ENCODE assay signal across 8 mouse cellular contexts in the genomic region with DNA sequence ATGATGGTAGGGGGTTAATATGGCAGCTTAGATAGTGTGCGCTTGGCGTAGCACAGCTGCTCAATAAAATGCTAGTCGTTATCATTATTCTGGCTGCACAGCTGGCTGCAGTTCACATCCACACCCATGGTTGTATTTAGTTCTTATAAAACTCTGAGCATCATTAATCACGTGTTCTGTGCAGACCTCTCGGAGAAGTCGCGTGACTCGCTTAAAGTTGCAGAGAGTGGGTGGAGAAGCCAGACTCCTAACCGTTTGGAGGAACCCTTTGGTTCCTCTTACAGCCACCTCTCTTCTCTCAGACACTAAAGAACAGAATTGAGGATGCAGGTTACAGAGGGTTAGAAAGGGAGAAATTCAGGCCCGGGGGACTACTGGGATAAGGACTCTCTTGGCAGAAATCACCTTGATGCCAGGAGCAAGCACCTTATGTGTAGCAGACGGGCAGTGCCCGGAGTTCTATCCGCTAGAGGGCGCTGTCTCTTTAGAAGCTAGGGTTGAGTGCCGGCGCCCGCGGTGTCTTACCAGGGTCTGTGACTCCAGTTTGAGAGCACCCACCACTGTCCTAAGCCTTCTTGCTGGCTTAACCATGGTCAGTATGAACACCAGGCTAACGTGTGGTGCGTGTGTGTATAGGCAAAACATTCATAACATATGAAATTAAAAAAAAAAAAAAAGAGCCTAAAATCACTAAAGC. TPM values are rescaled to one million over a fixed set of nuclear protein-coding genes. Genes with fewer than 3 reads are reported as not detected.
DNase-seq lines count a peak whose midpoint lies in the region; ATAC-seq lines count a peak whose summit lies in the region.

No protein-coding gene starts in this region.

- H3K4me2 ChIP-seq in hindbrain, embryonic 15.5 days, result peak overlapping the region; percentile 30; the same call in 1 of the 2 replicates

- H3K9ac ChIP-seq in hindbrain, embryonic 15.5 days, result no peak overlapping the region

- no peaks in the 10 kb centered on the region for H3K9me3 ChIP-seq in hindbrain, embryonic 15.5 days

- no peaks in the 10 kb centered on the region for H3K36me3 ChIP-seq in hindbrain, embryonic 15.5 days

- ATAC-seq in hindbrain, embryonic 15.5 days (ENCODE audit: low FRiP score, low read depth), result no peak

- H3K27me3 ChIP-seq in hindbrain, embryonic 15.5 days, result no peaks in the 10 kb centered on the region

- no peak overlapping the region for H3K4me3 ChIP-seq in hindbrain, embryonic 15.5 days

- H3K27ac ChIP-seq in hindbrain, embryonic 15.5 days (replicated peaks), result no peak overlapping the region

- WGBS in hindbrain, embryonic 15.5 days, result 41% methylated on average over 20 of the region's 20 CpGs

- H3K4me1 ChIP-seq in hindbrain, embryonic 15.5 days (replicated peaks), result no peaks in the 10 kb centered on the region

- peak; percentile 90 for DNase-seq in MEL-GATA-1-ER (ENCODE audit: extremely low read depth, low read depth)
- peak; percentile 75 to 76 for DNase-seq in cerebellum, adult 18-20 months
- DNase-seq in frontal cortex, postnatal 25 days (ENCODE audit: low spot score in 2 of 2), result peak; percentile 72 to 77
- peak; percentile 68 to 69 for DNase-seq in layer of hippocampus, postnatal 36 days
- peak; percentile 70 to 86 for DNase-seq in lung, postnatal 4 days
- peak; percentile 83 to 84 for DNase-seq in right cerebral cortex, adult 2 months (ENCODE audit: low spot score in 2 of 2)
- peak; percentile 51 for DNase-seq in urinary bladder, postnatal 10 days (ENCODE audit: low spot score)

RNA-seq across cellular contexts. Expression of a gene that starts 16.5 kb away (rescaled TPM):
- polyA plus RNA-seq in hindbrain, embryonic 15.5 days (2015; fragmentation: Nextera tagmentation; extraction: Ambion mirVana), result 0.16 TPM in 1 of 2 replicates, not detected in the other
- total RNA-seq in layer of hippocampus, postnatal 36 days (2021), result under 1 TPM in 1 of 2 experiments, not detected in 1; 0.15 TPM

RNA-seq across cellular contexts. Expression of a gene that starts 16.6 kb away (rescaled TPM):
- polyA plus RNA-seq in hindbrain, embryonic 15.5 days (2015; fragmentation: Nextera tagmentation; extraction: Ambion mirVana), result 0.26 and 0.29 TPM in 2 replicates
- total RNA-seq in layer of hippocampus, postnatal 36 days (2021), result not detected
